Mouse (Mus musculus): ENCODE results near the gene Maats1.

GRCm38 (mm10) chr16:38280951-38281350 lies 61.0 kb downstream of the Maats1 start:
- TF ChIP-seq GATA1 (IDR thresholded peaks at IDR 0.05; ENCODE audit: borderline replicate concordance, low read length) (no peak), FLI1 (IDR thresholded peaks at IDR 0.05; ENCODE audit: low read length) (no peak)
